Mouse (Mus musculus) kidney, adult 8-10 months (tissue): Measurements from ENCODE around the gene Nav2.

Experiments
- DNase-seq, 2 experiments: peaks; one replicate each; pipeline ENCODE4 v3.0.0; 2022

Gene Nav2

GRCm38 (mm10) chr7:49257234-49257906 is 348.9 kb downstream of the Nav2 start:
- no peak for DNase-seq

GRCm38 (mm10) chr7:49258088-49258487 is 349.6 kb downstream of the Nav2 start:
- DNase-seq: peak in 1 of 2 experiments; percentile 47

- DNase-seq: no peak
Observed at GRCm38 (mm10) chr7:49261941-49262511, 353.5 kb downstream of the Nav2 start.

GRCm38 (mm10) chr7:49266422-49266821 is 357.9 kb downstream of the Nav2 start:
- no peak for DNase-seq

GRCm38 (mm10) chr7:49267621-49268325 is 359.3 kb downstream of the Nav2 start:
- no peak for DNase-seq

- DNase-seq: no peak
Observed at GRCm38 (mm10) chr7:49268401-49268921, 359.9 kb downstream of the Nav2 start.

- DNase-seq: no peak
Observed at GRCm38 (mm10) chr7:49270855-49271254, 362.3 kb downstream of the Nav2 start.

GRCm38 (mm10) chr7:49272445-49273439 is 364.2 kb downstream of the Nav2 start:
- DNase-seq: peak; percentile 61 to 84

GRCm38 (mm10) chr7:49273907-49274656 is 365.6 kb downstream of the Nav2 start:
- no peak for DNase-seq

- no peak for DNase-seq
Observed at GRCm38 (mm10) chr7:49274676-49275075, 366.2 kb downstream of the Nav2 start.

GRCm38 (mm10) chr7:49276163-49276562 is 367.6 kb downstream of the Nav2 start:
- no peak for DNase-seq

GRCm38 (mm10) chr7:49277685-49278084 is 369.2 kb downstream of the Nav2 start:
- DNase-seq: no peak

- DNase-seq: no peak
Observed at GRCm38 (mm10) chr7:49278531-49278930, 370.0 kb downstream of the Nav2 start.

GRCm38 (mm10) chr7:49280427-49280826 is 371.9 kb downstream of the Nav2 start:
- no peak for DNase-seq

- DNase-seq: no peak
Observed at GRCm38 (mm10) chr7:49282446-49282845, 373.9 kb downstream of the Nav2 start.

GRCm38 (mm10) chr7:49283507-49284361 is 375.2 kb downstream of the Nav2 start:
- DNase-seq: peak; percentile 31 to 41

GRCm38 (mm10) chr7:49288186-49288585 is 379.7 kb downstream of the Nav2 start:
- no peak for DNase-seq

GRCm38 (mm10) chr7:49290308-49290707 is 381.8 kb downstream of the Nav2 start:
- DNase-seq: peak; percentile 28 to 34

- no peak for DNase-seq
Observed at GRCm38 (mm10) chr7:49291208-49291892, 382.8 kb downstream of the Nav2 start.

GRCm38 (mm10) chr7:49297148-49297547 is 388.6 kb downstream of the Nav2 start:
- DNase-seq: peak in 1 of 2 experiments; percentile 14
